Mouse (Mus musculus) stomach, embryonic 16.5 days (tissue): ENCODE measurements around the gene D11Wsu47e. TPM values are rescaled to one million over a fixed set of nuclear protein-coding genes. Genes with fewer than 3 reads are reported as not detected.

Experiments
- ATAC-seq: fragments of 200-750 bp; cut with Nextera tagmentation; 2 replicates; pipeline ENCODE4 v1.8.0; 2017; ENCODE audit warnings: moderate number of reproducible peaks, moderate TSS enrichment; ENCODE audit not compliant: insufficient read depth, low FRiP score
- H3K27ac ChIP-seq: fragments of 300-500 bp; sonication (generic); 2 replicates; pipeline ENCODE4 v1.5.1; 2014; ENCODE audit warnings: low read length
- H3K27me3 ChIP-seq: fragments of 300-500 bp; sonication (generic); 2 replicates; pipeline ENCODE4 v1.6.1; 2014; ENCODE audit warnings: low read length, control low read depth, mixed read lengths; ENCODE audit not compliant: control insufficient read depth, insufficient read depth
- H3K36me3 ChIP-seq: fragments of 300-500 bp; sonication (generic); 2 replicates; pipeline ENCODE4 v1.6.1; 2014; ENCODE audit warnings: low read length; ENCODE audit not compliant: control insufficient read depth, insufficient read depth
- H3K4me1 ChIP-seq: fragments of 300-500 bp; sonication (generic); 2 replicates; pipeline ENCODE4 v1.6.1; 2014; ENCODE audit warnings: low read length, control low read depth, mixed read lengths; ENCODE audit not compliant: control insufficient read depth, insufficient read depth
- H3K4me2 ChIP-seq: fragments of 300-500 bp; sonication (generic); 2 replicates; pipeline ENCODE4 v1.6.1; 2014; ENCODE audit warnings: low read depth, low read length, mixed read lengths
- H3K4me3 ChIP-seq: fragments of 300-500 bp; sonication (generic); replicated peaks from 2 replicates; pipeline ENCODE4 v1.5.1; 2014; ENCODE audit warnings: mild to moderate bottlenecking, low read length
- H3K9ac ChIP-seq: fragments of 300-500 bp; sonication (generic); 2 replicates; pipeline ENCODE4 v1.6.1; 2014; ENCODE audit warnings: low read length
- H3K9me3 ChIP-seq: fragments of 300-500 bp; sonication (generic); replicated peaks from 2 replicates; pipeline ENCODE4 v1.6.1; 2016; ENCODE audit warnings: low read length, control low read depth; ENCODE audit not compliant: control insufficient read depth
- WGBS: fragments of 180-500 bp; shearing (Covaris S2); extraction: QIAGEN DNeasy Blood & Tissue Kit; methylation state at CpG from one replicate; pipeline ENCODE4 v1.1.7; 2014; 5-methylcytosine and 5-hydroxymethylcytosine counted together
- polyA plus RNA-seq: library from polyadenylated mRNA; unstranded; fragments of >200 nt; fragmentation: Nextera tagmentation; extraction: Ambion mirVana; gene quantifications from 2 replicates; pipeline ENCODE4 v1.2.1, GENCODE M21; 2015

The D11Wsu47e gene
- polyA plus RNA-seq, 1 experiment from 2014 or later: 17.1 TPM

DNA sequence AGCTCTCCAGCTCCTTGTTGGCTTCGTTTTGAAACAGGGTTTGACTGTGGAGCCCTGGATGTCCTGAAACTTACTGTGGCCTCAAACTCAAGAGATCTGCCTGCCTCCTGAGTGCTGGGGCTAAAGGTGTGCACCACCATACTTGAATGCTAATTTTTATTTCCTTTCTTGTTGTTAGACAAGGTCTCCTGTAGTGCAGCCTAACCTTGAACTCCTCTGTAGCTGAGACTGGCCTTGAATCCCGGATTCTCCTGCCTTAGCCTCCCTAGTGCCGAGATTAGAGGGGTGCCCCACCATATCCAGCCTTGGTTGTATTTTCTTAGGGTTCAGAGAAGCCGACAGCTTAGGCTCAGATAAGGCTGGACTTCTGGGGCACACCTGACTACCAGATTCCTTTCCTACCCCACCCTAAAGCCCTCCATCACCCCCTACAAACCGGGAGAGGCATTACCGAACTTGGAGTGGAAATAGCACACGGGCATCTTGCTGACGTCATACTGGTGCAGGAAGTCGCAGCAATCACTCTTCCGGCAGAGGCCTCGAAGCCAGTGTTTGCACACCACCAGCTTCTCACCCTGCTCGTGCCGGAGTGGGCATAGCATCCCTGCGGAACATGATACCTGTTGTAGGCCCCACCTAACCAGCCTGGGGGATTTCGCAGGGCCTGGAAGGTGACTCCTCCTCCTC is 21.9 kb downstream of the D11Wsu47e start:
- H3K9me3 ChIP-seq: no peaks in the 10 kb centered on the region
- H3K9ac ChIP-seq: no peak overlapping the region
- 77% methylated on average over 15 of the region's 15 CpGs for WGBS
- no peaks in the 10 kb centered on the region for H3K36me3 ChIP-seq
- no peak overlapping the region for H3K27ac ChIP-seq
- no peak overlapping the region for H3K4me3 ChIP-seq
- ATAC-seq: no peak
- no peak overlapping the region for H3K4me2 ChIP-seq
- H3K27me3 ChIP-seq: no peaks in the 10 kb centered on the region
- peaks cover 22% of the 10 kb centered on the region for H3K4me1 ChIP-seq

DNA sequence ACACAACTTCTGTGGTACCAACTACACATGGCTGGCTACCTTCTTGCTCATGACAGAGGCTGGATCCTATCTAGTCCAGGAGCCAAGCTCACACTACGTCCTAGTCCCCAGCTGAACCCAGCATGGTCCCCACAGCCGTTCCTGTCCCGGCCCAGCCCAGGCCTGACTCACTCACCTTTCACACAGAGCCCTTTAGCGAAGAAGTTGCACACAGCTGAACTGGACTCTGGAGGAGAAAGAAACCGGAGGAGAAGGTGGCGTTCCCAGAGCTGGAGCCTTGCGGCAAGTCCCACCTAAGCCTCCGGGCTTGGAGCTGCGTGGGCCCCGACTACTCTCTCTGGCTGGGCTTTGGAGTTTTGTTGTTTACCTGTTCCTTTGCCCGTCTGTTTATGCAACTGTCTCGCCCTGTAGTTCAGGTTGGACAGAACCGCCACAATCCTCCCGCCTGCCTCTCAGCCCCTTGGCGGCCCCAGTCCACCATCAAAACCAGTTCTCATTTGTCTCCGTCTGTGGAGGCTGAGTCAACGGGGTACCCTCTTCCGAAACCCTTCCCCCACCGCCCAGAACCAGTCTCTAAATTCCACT is 24.5 kb downstream of the D11Wsu47e start:
- Histone ChIP-seq H3K9me3 (no peaks in the 10 kb centered on the region), H3K36me3 (no peaks in the 10 kb centered on the region), H3K4me3 (no peak overlapping the region), H3K4me2 (no peak overlapping the region), H3K4me1 (peaks cover 22% of the 10 kb centered on the region), H3K27ac (no peak overlapping the region; the same call in 1 of the 2 replicates), H3K27me3 (no peaks in the 10 kb centered on the region), H3K9ac (peak overlapping the region; percentile 35; the same call in 1 of the 2 replicates)
- 48% methylated on average over 19 of the region's 19 CpGs for WGBS
- peak; percentile 52; the same call in 1 of the 2 replicates for ATAC-seq

DNA sequence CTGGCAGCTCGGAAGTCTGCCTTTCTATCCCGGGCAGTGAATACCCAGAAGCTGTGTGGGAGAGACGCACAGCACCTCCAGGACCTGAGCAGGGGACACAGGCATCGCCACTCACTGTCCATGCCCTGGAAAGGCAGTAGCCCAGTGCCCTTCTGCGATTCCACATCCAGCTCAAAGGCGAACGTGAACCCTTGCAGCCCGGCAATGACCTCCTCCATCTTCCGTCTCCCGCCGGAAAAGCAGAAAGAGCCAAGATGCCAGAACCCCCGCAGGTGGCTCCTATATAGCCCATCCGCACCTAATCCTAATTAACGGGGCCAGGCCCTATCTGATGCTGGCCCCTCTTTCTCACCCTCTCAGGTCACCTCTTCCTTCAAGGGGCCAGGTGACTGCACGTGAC is 25.1 kb downstream of the D11Wsu47e start:
- no peak for ATAC-seq
- Histone ChIP-seq H3K4me1 (peaks cover 22% of the 10 kb centered on the region), H3K36me3 (no peaks in the 10 kb centered on the region), H3K9ac (0 out of 2 replicates have a peak overlapping the region, but pooled peaks have one; percentile 35), H3K4me2 (no peak overlapping the region), H3K27ac (no peak overlapping the region), H3K9me3 (no peaks in the 10 kb centered on the region), H3K27me3 (no peaks in the 10 kb centered on the region), H3K4me3 (no peak overlapping the region)
- WGBS: 35% methylated on average over 15 of the region's 15 CpGs

DNA sequence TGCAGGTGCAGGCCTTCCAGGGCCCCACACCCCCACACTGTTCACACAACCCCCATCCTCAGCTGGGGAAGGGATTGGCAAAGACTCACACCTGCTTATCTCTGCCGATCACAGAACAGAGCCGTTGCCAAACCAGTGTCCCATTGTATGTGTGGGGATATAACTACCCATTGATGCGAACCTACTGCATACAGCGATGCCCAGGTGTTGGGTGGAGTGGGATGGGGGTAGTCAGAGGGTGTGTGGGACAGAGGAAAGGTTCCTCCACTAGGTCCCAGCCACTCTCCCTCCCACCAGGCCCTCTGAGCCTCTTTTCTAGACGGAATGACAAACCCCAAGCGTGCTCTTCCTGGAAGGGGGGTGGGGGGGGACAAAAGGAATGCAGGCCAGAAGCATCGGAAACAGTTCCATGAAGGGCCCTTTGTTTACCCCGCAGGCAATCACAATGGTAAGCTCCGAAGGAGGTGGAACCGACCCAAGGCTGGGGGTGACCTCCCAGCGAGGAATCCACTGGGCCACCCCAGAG is 25.6 kb downstream of the D11Wsu47e start, which contains the start of gene Cpsf4l:
TSS of gene Cpsf4l (minus strand) at position 287 of the 526 bp plus-strand sequence.
- Histone ChIP-seq H3K9me3 (no peaks in the 10 kb centered on the region), H3K4me3 (no peak within 1 kb of the TSS), H3K27ac (peak within 1 kb of the TSS; percentile 78), H3K9ac (peak within 1 kb of the TSS; percentile 64), H3K4me1 (peaks cover 22% of the 10 kb centered on the region), H3K27me3 (no peaks in the 10 kb centered on the region), H3K4me2 (no peak within 1 kb of the TSS), H3K36me3 (no peaks in the 10 kb centered on the region)
- ATAC-seq: peak; percentile 16; the same call in 1 of the 2 replicates
- 15% methylated on average over 11 of the region's 11 CpGs for WGBS

DNA sequence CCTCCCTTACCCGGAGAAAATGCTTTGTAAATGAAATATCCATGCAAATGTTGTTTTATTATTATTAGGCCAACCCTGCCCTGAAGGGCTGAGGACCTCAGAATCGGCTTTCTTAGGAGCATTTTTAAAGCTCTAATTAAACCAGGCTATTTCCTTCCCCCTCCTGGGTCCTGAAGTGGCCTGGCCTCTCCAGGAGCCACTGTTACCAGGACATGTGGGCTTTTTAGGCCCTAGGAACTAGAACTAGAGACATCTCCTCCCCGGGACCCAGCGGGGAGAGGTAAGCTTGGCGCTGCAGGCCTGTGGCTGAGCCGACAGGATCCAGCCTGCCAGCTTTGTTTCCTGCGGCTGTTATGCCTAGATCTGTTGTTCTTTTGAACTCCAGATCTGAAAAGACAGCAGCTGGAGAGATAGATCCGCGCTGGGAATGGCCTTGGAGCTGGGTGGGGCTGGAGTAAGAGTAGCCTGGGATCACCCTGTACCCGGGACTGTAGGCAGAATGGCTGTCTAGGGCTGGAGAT is 26.1 kb downstream of the D11Wsu47e start:
- H3K4me2 ChIP-seq: no peak overlapping the region
- H3K36me3 ChIP-seq: no peaks in the 10 kb centered on the region
- 13% methylated on average over 10 of the region's 10 CpGs for WGBS
- peak overlapping the region; percentile 78 for H3K27ac ChIP-seq
- H3K9me3 ChIP-seq: no peaks in the 10 kb centered on the region
- ATAC-seq: 0 out of 2 replicates have a peak, but pooled peaks have one; percentile 7
- H3K27me3 ChIP-seq: no peaks in the 10 kb centered on the region
- H3K4me3 ChIP-seq: no peak overlapping the region
- peaks cover 22% of the 10 kb centered on the region for H3K4me1 ChIP-seq
- peak overlapping the region; percentile 64 for H3K9ac ChIP-seq

DNA sequence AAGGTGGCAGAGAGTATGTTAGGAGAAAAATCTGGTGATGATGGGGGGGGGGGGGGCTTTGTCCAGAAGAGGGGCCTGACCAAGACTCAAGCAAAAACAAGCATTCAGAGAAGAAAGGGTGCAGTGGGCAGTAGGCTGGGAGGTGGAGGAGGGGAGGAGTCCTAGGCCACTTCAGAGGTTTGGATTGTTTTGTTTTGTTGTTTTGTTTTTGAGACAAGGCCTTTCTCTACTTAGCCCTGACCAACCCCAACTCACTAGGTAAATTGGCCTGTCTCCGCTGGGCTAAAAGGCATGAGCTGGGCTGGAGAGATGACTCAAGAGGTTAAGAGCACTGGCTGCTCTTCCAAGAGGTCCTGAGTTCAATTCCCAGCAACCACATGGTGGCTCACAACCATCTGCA is 26.8 kb downstream of the D11Wsu47e start:
- no peak overlapping the region for H3K27ac ChIP-seq
- no peak overlapping the region for H3K4me3 ChIP-seq
- no peak for ATAC-seq
- no peaks in the 10 kb centered on the region for H3K27me3 ChIP-seq
- no peaks in the 10 kb centered on the region for H3K9me3 ChIP-seq
- no peak overlapping the region for H3K9ac ChIP-seq
- no peaks in the 10 kb centered on the region for H3K36me3 ChIP-seq
- 79% methylated on average over 1 of the region's 1 CpGs for WGBS
- H3K4me2 ChIP-seq: no peak overlapping the region
- peaks cover 22% of the 10 kb centered on the region for H3K4me1 ChIP-seq

DNA sequence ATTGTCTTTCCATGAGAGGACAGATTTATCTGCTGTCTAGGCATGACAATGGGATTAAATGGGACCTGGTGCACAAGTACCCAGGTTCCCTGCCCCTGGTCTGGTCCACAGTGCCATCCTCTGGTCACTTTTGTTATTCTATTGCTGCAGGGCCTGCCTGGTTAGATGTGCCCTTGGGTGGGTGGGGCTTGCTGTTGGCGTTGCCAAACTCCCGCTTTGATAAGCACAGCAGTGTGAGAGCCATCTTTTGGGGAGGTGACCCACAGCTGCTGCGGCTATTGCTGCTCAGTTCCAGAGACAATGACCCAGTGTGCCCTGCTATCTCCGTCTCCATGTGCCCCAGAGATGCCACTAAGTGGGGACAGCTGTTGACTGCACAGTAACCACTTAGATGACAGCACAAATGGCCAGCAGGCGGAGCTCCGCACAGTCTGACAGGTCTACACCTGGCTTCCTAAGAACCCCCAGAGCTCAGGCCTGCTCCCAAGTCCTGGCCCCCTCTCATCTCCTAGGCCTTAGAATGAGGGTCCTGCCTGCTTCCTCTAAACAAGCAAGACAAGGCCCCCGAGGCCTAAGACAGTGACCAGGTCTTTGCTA is 31.0 kb downstream of the D11Wsu47e start:
- H3K9ac ChIP-seq: no peak overlapping the region
- no peak for ATAC-seq
- WGBS: 65% methylated on average over 7 of the region's 7 CpGs
- H3K27me3 ChIP-seq: no peaks in the 10 kb centered on the region
- no peaks in the 10 kb centered on the region for H3K36me3 ChIP-seq
- peaks cover 5% of the 10 kb centered on the region for H3K4me1 ChIP-seq
- H3K27ac ChIP-seq: no peak overlapping the region
- H3K4me2 ChIP-seq: no peak overlapping the region
- no peak overlapping the region for H3K4me3 ChIP-seq
- H3K9me3 ChIP-seq: no peaks in the 10 kb centered on the region

DNA sequence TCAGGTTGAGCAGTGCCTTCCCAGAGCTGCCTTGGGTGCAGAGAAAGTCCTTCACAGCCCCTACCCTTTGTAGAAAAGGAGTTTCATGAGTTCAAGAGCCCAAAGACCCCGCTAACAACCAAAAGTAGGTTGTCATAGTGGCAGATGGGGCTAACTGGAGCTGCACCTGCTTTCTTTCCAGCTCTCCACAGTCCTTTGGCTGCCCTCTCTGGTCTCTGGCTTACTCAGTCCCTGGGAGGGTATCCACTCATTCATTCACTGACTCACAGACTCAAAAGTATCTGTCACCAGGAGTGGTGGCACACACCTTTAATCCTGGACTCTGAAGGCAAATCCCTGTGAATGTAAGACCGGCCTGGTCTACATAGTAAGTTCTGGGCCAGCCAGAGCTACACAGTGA is 31.9 kb downstream of the D11Wsu47e start:
- Histone ChIP-seq H3K9ac (no peak overlapping the region), H3K4me3 (no peak overlapping the region), H3K9me3 (no peaks in the 10 kb centered on the region), H3K27me3 (no peaks in the 10 kb centered on the region), H3K36me3 (no peaks in the 10 kb centered on the region), H3K4me1 (no peaks in the 10 kb centered on the region), H3K27ac (no peak overlapping the region), H3K4me2 (no peak overlapping the region)
- WGBS: 96% methylated on average over 2 of the region's 2 CpGs
- ATAC-seq: no peak
